10 mouse cellular contexts compared by ENCODE assay signal in genomic region chr15:88866934-88867356, GRCm38 (mm10). TPM values are rescaled to one million over a fixed set of nuclear protein-coding genes. Genes with fewer than 3 reads are reported as not detected.
DNase-seq lines count a peak whose midpoint lies in the region; ATAC-seq and TF ChIP-seq lines count a peak whose summit lies in the region.
"Had no signal": no experiment of that assay in that cellular context is flagged by ENCODE, and none has a peak within 500 bp of the region (broad histone marks: within the 10 kb centered on the region; RNA-seq: fewer than 3 reads in every experiment).

No protein-coding gene starts in this region.

- H3K4me3 ChIP-seq in hindbrain, embryonic 10.5 days = no peak overlapping the region
- no peak overlapping the region for H3K4me3 ChIP-seq in hindbrain, embryonic 14.5 days (replicated peaks; ENCODE audit: low read length)
- H3K4me3 ChIP-seq in ES-Bruce4 (ENCODE audit: low read depth, low read length) = no peak overlapping the region
- no peak overlapping the region for H3K4me3 ChIP-seq in limb, embryonic 10.5 days

- H3K9ac ChIP-seq in hindbrain, embryonic 14.5 days = no peak overlapping the region
- H3K9ac ChIP-seq in ES-Bruce4 (ENCODE audit: low read depth, poor library complexity, severe bottlenecking) = no peak overlapping the region

- peak overlapping the region; percentile 64 for H3K27ac ChIP-seq in hindbrain, embryonic 10.5 days
- H3K27ac ChIP-seq in hindbrain, embryonic 14.5 days = no peak overlapping the region
- peak overlapping the region; percentile 99 for H3K27ac ChIP-seq in ES-Bruce4 (ENCODE audit: insufficient read depth, low read length)
- H3K27ac ChIP-seq in limb, embryonic 10.5 days = peak overlapping the region; percentile 66

- no peaks in the 10 kb centered on the region; the same call in 1 of the 2 replicates for H3K9me3 ChIP-seq in hindbrain, embryonic 10.5 days
- H3K9me3 ChIP-seq in hindbrain, embryonic 14.5 days (ENCODE audit: control insufficient read depth, low read length) = no peaks in the 10 kb centered on the region
- peaks cover 9% of the 10 kb centered on the region; the same call in 1 of the 2 replicates for H3K9me3 ChIP-seq in ES-Bruce4 (replicated peaks; ENCODE audit: control insufficient read depth, insufficient read depth, low read length, poor library complexity, severe bottlenecking)
- no peaks in the 10 kb centered on the region for H3K9me3 ChIP-seq in limb, embryonic 10.5 days (replicated peaks)

- H3K4me1 ChIP-seq in hindbrain, embryonic 10.5 days (replicated peaks) = peaks cover 59% of the 10 kb centered on the region
- H3K4me1 ChIP-seq in hindbrain, embryonic 14.5 days (replicated peaks; ENCODE audit: control insufficient read depth, insufficient read depth, low read length) = peaks cover 17% of the 10 kb centered on the region
- peaks cover 10% of the 10 kb centered on the region for H3K4me1 ChIP-seq in ES-Bruce4 (ENCODE audit: control insufficient read depth, insufficient read depth, low read length)
- H3K4me1 ChIP-seq in limb, embryonic 10.5 days = peaks cover 67% of the 10 kb centered on the region

- no peak for TF ChIP-seq CTCF in ES-Bruce4 (IDR thresholded peaks at IDR 0.05; ENCODE audit: low read depth, low read length)

- DNase-seq in hindbrain, embryonic 10.5 days (ENCODE audit: low spot score) = no peak
- DNase-seq in hindbrain, embryonic 14.5 days (ENCODE audit: low spot score) = no peak
- peak; percentile 62 to 69 for DNase-seq in adrenal gland, postnatal 36 days
- no peak for DNase-seq in limb, embryonic 10.5 days (ENCODE audit: low spot score)
- no peak for DNase-seq in gastrocnemius, postnatal 4 days (ENCODE audit: low spot score in 2 of 2)
- no peak for DNase-seq in spleen, postnatal 36 days (ENCODE audit: low spot score in 2 of 2)
- DNase-seq: gastrocnemius, postnatal 10 days; thymus, adult 2 months had no signal

- no peak overlapping the region for H3K4me2 ChIP-seq in hindbrain, embryonic 14.5 days (replicated peaks)

- H3K36me3 ChIP-seq in hindbrain, embryonic 10.5 days = peaks cover 37% of the 10 kb centered on the region
- H3K36me3 ChIP-seq in hindbrain, embryonic 14.5 days (replicated peaks; ENCODE audit: control insufficient read depth, insufficient read depth) = peaks cover 31% of the 10 kb centered on the region
- H3K36me3 ChIP-seq in ES-Bruce4 (ENCODE audit: control insufficient read depth, insufficient read depth, low read length, poor library complexity, severe bottlenecking) = peaks cover 28% of the 10 kb centered on the region
- H3K36me3 ChIP-seq in limb, embryonic 10.5 days = peaks cover 35% of the 10 kb centered on the region

- 51% methylated on average over 7 of the region's 7 CpGs for WGBS in hindbrain, embryonic 10.5 days
- 65% methylated on average over 7 of the region's 7 CpGs for WGBS in hindbrain, embryonic 14.5 days
- 56% methylated on average over 7 of the region's 7 CpGs for WGBS in limb, embryonic 10.5 days

- no peak for ATAC-seq in hindbrain, embryonic 14.5 days (ENCODE audit: low FRiP score)
- no peak for ATAC-seq in granulocyte monocyte progenitor cell, adult 5-6 weeks (replicated peaks; ENCODE audit: poor library complexity, severe bottlenecking)

- TF ChIP-seq POLR2A in ES-Bruce4 (IDR thresholded peaks at IDR 0.05; ENCODE audit: insufficient read depth, low read length) = no peak

- H3K27me3 ChIP-seq in hindbrain, embryonic 10.5 days (ENCODE audit: insufficient read depth, poor library complexity, severe bottlenecking) = no peaks in the 10 kb centered on the region
- H3K27me3 ChIP-seq in hindbrain, embryonic 14.5 days (ENCODE audit: control insufficient read depth, insufficient read depth, low read length) = no peaks in the 10 kb centered on the region
- H3K27me3 ChIP-seq in ES-Bruce4 (ENCODE audit: control insufficient read depth, insufficient read depth, low read length, poor library complexity, severe bottlenecking) = no peaks in the 10 kb centered on the region
- no peaks in the 10 kb centered on the region for H3K27me3 ChIP-seq in limb, embryonic 10.5 days (ENCODE audit: low read depth, poor library complexity, severe bottlenecking)

- peak; percentile 83 for TF ChIP-seq EP300 in ES-Bruce4 (IDR thresholded peaks at IDR 0.05; ENCODE audit: insufficient read depth, low read depth, low read length)

RNA-seq across cellular contexts. Expression of gene Pim3, which starts 5.0 kb away (rescaled TPM):
- polyA plus RNA-seq in hindbrain, embryonic 10.5 days (2016; fragmentation: Nextera tagmentation; extraction: Ambion mirVana) = 41.3 and 48.3 TPM in 2 replicates
- polyA plus RNA-seq in hindbrain, embryonic 14.5 days (2014; fragmentation: Nextera tagmentation; extraction: Ambion mirVana) = 52.1 and 61.0 TPM in 2 replicates
- polyA plus RNA-seq in ES-Bruce4 (2011; ENCODE audit: insufficient read depth, insufficient read length, low read depth, missing spikeins) = 128 and 136 TPM in 2 replicates
- 100 to 1,000 TPM; 123 to 134 TPM for total RNA-seq in adrenal gland, postnatal 36 days (2021)
- 46.6 and 48.2 TPM in 2 replicates for polyA plus RNA-seq in limb, embryonic 10.5 days (2016; fragmentation: Nextera tagmentation; extraction: Ambion mirVana)
- 13.8 and 14.6 TPM in 2 replicates for total RNA-seq in granulocyte monocyte progenitor cell, adult 5-6 weeks (2014; fragmentation: Nextera tagmentation)
- total RNA-seq in granulocyte monocyte progenitor cell, adult 5-6 weeks (2017) = 13.0 and 21.3 TPM in 2 replicates
- total RNA-seq in gastrocnemius, postnatal 4 days (2021) = 10 to 100 TPM; 18.5 to 21.0 TPM

RNA-seq across cellular contexts. Expression of gene Creld2, which starts 47.5 kb away (rescaled TPM):
- polyA plus RNA-seq in hindbrain, embryonic 10.5 days (2016; fragmentation: Nextera tagmentation; extraction: Ambion mirVana) = 88.5 and 106 TPM in 2 replicates
- 59.5 and 64.0 TPM in 2 replicates for polyA plus RNA-seq in hindbrain, embryonic 14.5 days (2014; fragmentation: Nextera tagmentation; extraction: Ambion mirVana)
- polyA plus RNA-seq in ES-Bruce4 (2011; ENCODE audit: insufficient read depth, insufficient read length, low read depth, missing spikeins) = 39.2 and 40.2 TPM in 2 replicates
- 10 to 100 TPM; 40.1 to 52.8 TPM for total RNA-seq in adrenal gland, postnatal 36 days (2021)
- 98.5 and 99.0 TPM in 2 replicates for polyA plus RNA-seq in limb, embryonic 10.5 days (2016; fragmentation: Nextera tagmentation; extraction: Ambion mirVana)
- total RNA-seq in granulocyte monocyte progenitor cell, adult 5-6 weeks (2014; fragmentation: Nextera tagmentation) = 72.9 and 76.0 TPM in 2 replicates
- 138 and 139 TPM in 2 replicates for total RNA-seq in granulocyte monocyte progenitor cell, adult 5-6 weeks (2017)
- total RNA-seq in gastrocnemius, postnatal 4 days (2021) = 10 to 100 TPM; 20.8 to 22.0 TPM

RNA-seq across cellular contexts. Expression of gene Alg12, which starts 47.8 kb away (rescaled TPM):
- polyA plus RNA-seq in hindbrain, embryonic 10.5 days (2016; fragmentation: Nextera tagmentation; extraction: Ambion mirVana) = 11.7 and 12.2 TPM in 2 replicates
- 9.0 and 10.0 TPM in 2 replicates for polyA plus RNA-seq in hindbrain, embryonic 14.5 days (2014; fragmentation: Nextera tagmentation; extraction: Ambion mirVana)
- 10.0 and 13.2 TPM in 2 replicates for polyA plus RNA-seq in ES-Bruce4 (2011; ENCODE audit: insufficient read depth, insufficient read length, low read depth, missing spikeins)
- 10 to 100 TPM; 14.1 to 18.9 TPM for total RNA-seq in adrenal gland, postnatal 36 days (2021)
- polyA plus RNA-seq in limb, embryonic 10.5 days (2016; fragmentation: Nextera tagmentation; extraction: Ambion mirVana) = 10.8 and 12.3 TPM in 2 replicates
- 12.9 and 14.2 TPM in 2 replicates for total RNA-seq in granulocyte monocyte progenitor cell, adult 5-6 weeks (2014; fragmentation: Nextera tagmentation)
- total RNA-seq in granulocyte monocyte progenitor cell, adult 5-6 weeks (2017) = 3.5 and 11.6 TPM in 2 replicates
- total RNA-seq in gastrocnemius, postnatal 4 days (2021) = 1 to 10 TPM; 6.9 to 9.0 TPM

Comparison
In these comparisons a context has a peak if more than half of its experiments do, and no peak if none do; other contexts are left out.
1. DNase-seq: peak in adrenal gland, postnatal 36 days (2 of 2); none in hindbrain, embryonic 10.5 days (single experiment), hindbrain, embryonic 14.5 days (single experiment), limb, embryonic 10.5 days (single experiment), gastrocnemius, postnatal 4 days (0 of 2) and spleen, postnatal 36 days (0 of 2).